Mouse (Mus musculus) thymus, postnatal 0 days (tissue): ENCODE results near the gene Sgca. TPM values are rescaled to one million over a fixed set of nuclear protein-coding genes. Genes with fewer than 3 reads are reported as not detected.
"Not testable (repeated sequence)": the region's sequence is repeated elsewhere in the genome, so short reads cannot be mapped to it uniquely, and the experiment has no call there.

Experiments
- DNase-seq: peaks from one replicate; pipeline ENCODE4 v3.0.0-alpha.2; 2015; ENCODE audit warnings: low spot score
- polyA plus RNA-seq: library from polyadenylated mRNA; unstranded; fragments of >200 nt; fragmentation: Nextera tagmentation; extraction: Ambion mirVana; gene quantifications from 2 replicates; pipeline ENCODE4 v1.2.1, GENCODE M21; 2015

The Sgca gene
- polyA plus RNA-seq, 1 experiment from 2014 or later: 0.30 TPM

GRCm38 (mm10) chr11:94987341-94987740 is 11.2 kb upstream of the Sgca start:
- DNase-seq: no peak

DNA sequence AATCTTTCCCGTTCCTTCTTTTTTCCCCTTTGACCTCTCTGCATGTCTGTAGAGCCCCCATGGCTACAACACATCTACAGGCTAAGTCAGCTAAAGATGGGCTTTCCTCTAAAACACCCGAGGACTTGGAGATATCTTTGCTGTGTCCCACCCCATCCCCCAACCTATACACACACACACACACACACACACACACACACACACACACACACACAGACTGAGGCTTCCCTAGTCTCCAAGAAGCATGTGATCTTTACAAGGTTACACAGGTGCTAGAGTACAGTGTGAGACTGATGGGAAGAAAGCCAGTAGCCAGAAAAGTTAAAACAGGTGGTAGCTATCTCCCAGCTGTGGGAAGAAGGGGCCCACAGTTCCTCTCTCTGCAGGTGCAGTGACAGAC is 10.3 kb upstream of the Sgca start:
- peak; percentile 43 for DNase-seq

DNA sequence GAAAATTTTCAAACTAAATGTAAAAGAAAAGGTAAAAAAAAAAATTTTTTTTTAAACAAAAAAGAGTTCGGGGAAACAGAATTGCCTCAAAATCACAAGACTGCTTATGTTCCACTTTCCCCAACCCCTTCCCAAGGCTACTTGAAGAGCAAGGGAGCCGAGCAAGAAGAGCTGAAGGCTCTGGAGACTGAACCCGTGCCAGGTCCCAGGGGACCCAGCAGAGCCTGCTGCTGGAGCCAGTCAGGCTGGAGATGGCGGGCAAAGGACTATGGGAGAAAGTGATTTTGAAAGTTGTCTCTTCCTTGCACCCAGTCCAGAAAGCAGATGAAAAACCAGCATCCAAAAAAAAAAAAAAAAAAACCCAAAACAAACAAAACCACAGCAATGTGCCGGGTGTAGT is 9.7 kb upstream of the Sgca start:
- no peak for DNase-seq

DNA sequence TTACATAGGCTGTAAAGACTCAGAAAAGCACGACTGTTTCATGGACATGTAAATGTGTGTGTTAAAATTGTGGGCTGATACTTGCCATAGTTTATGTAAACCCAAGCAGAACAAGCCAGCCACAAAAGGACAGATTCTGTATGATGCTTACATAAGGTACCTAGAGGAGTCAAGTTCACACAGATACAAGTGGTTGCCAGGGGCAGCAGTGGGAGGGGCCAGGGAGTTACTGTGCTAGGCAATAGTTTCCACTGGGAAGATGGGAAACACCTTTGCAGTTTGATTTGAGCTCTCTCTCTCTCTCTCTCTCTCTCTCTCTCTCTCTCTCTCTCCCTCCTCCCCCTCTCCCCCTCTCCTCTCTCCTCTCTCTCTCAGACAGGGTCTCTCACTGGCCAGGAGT is 9.0 kb upstream of the Sgca start:
- DNase-seq: no peak

DNA sequence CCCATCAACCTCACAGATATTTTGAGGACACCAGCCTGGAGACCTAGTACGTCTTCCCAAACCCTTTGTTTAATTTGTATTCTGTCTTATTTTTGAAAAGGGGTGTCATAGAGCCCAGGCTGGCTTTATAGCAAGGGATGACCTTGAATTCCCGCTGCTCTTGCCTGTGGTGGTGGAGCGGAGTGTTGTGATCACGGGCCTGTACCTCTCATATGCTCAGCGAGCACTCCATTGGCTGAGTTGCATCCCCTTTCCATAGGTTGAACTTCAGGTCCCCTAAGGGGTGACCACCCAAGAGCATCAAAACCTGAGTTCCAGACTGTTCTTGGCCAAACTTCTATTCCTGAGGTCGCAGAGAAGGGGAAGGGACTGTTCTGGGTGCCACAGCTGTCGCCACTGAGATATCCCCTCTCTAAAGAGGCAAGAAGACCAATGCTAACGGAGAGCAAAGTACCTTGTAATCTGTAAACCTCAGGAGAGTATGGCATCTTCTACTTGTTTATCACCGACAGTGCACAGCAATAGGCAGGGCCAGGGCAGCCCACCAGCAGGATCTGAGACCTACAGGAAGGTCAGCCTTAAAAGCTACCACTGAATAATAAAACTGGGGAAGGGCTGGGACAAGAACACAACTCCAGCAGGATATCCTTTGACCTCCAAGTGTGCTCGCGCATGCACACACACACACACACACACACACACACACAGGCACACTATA is 3.5 kb upstream of the Sgca start:
- no peak for DNase-seq

GRCm38 (mm10) chr11:94978947-94979346 is 2.8 kb upstream of the Sgca start:
- peak; percentile 94 for DNase-seq

DNA sequence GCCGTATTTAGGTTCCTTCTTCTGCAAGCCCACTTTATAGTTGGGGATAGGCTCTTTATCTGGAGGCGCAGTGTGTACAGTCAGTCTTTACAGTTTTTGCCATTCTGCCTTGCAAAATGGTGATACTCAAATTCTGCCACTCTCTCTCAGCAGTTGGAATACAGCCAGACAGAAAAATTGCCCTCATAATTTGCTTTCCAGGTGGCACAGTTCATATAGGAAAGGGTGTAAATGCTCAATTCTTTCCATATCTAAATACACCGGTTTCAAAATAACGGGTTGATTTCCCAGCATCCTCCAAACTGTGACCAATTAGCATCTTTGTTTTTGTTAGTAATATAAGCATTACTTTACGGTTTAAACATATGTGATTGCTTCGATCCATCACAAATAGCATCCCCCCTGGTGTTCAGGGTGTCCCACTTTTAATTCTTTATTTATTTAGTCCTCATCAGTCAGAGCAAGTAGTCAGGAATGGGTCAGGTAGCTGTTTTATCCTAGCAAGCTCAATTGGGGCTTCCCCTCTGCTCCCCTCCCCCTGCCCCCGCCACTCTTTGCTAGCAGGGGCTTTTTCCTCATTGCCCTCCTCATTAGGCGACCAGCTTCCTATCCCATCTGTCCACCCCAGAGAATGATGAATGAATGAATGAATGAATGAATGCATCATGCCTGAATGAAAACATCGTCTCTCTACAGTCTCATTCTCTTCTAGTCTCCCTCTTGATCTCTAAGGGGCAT is 2.2 kb upstream of the Sgca start:
- no peak for DNase-seq

DNA sequence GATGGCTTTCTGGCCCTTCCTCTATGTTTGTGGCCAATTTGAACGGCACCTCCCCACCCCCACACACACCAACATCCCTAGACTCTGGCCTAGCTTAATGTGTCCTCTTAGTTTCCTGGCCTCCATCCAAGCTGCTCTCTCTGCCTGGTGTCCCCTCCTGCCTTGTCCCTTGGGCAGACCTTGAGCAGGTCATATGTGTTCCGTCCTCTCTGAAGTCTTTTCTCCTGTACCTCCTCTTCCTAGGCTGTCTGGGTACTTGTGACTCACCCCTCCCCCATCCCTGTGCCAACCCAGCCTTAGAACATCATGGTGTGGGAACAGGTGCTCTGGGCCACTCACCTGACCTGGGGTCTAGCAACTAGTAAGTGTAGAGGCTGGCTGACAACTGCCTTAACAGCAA is 1.2 kb downstream of the Sgca start:
- DNase-seq: no peak

- DNase-seq: no peak
These were observed 2.8 kb downstream of the Sgca start for GRCm38 (mm10) chr11:94973313-94973712.

DNA sequence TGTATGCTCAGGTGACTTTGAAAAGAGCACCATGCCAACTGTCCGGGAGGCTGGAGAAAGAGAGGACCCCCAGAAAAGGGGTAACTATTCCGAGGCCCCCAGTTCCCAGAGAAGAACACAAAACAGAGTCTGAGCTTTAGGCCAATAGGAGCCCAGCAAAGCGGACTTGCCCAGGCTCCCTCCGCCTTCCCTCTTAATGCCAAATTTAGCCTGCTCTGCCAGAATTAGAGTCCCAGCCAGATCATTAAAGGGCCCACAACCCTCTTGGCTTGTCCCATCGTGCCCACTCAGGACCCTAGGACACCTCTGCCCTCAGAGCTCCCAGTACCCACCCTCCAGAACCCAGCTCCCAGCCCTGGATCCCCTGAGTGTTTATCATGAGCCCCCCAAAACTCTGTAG is 3.2 kb downstream of the Sgca start:
- no peak for DNase-seq

GRCm38 (mm10) chr11:94971895-94972615 is 4.1 kb downstream of the Sgca start:
- DNase-seq: no peak

GRCm38 (mm10) chr11:94970210-94970943 is 5.8 kb downstream of the Sgca start:
- peak; percentile 55 for DNase-seq

DNA sequence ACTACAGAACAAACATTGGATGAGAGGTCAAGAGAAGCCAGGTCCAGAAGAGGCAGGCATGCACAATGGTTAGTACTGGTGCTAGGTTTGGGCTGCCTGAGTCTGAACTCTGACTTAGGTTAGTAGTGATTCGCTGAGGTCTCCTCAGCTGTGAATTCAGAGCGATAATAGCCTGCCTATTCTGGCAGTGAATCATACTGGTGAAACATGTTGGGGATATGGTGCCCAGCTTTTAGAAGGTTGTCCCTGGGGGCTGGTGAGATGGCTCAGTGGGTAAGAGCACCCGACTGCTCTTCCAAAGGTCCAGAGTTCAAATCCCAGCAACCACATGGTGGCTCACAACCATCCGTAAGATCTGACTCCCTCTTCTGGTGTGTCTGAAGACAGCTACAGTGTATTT is 6.4 kb downstream of the Sgca start:
- not testable (repeated sequence) for DNase-seq

- DNase-seq: no peak
These were observed 7.9 kb downstream of the Sgca start for GRCm38 (mm10) chr11:94968187-94968586.

DNA sequence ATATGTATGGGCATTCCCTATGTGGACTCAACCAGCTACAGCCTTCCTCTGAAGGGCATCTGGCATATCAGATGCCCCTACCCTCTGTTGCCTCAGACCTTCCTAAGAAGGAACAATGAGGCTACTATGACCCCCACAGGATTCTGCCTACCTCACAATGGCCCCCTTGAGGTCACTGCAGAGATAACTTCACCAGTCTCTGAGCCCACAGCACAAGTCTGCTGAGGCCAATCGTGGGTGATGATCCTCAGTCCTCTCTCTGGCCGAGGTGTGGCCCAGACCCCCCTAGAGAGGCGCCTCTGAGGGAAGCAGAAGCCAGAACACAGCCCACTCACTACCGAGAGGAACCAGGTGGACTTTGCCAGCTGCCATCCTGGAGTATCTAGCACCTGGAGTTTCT is 8.7 kb downstream of the Sgca start, which contains the start of gene Hils1:
Gene Hils1 (plus strand): TSS at position 175 of the 400 bp plus-strand sequence.
- no peak for DNase-seq

DNA sequence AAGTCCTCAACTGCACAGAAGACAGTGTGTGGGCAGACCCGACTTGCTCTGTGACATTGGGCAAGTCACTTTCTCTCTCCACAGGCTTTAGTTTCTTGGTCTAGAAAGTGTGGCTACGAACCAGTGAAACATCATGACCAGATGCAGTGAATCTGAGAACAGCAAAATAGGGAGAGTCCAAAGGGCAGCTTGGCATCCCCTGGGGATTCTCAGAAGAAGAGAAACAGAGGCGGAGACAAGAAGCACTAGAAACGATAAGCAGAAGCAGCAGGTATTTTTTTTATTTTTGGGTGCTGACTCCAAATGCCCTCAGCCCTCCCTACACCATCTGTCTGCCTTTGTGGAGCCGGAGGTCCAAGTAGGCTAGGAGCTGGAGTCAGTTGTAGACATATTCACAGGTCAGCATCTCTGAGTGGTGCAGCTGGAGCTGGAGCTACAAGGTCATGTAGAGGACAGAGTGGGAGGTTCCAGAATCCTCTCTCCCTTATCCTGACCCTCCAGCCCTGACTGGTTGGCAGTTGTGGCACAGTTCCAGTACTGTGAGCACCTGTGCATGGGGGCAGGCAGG is 13.5 kb downstream of the Sgca start:
- DNase-seq: no peak

GRCm38 (mm10) chr11:94958065-94958858 is 17.9 kb downstream of the Sgca start:
- DNase-seq: no peak

DNA sequence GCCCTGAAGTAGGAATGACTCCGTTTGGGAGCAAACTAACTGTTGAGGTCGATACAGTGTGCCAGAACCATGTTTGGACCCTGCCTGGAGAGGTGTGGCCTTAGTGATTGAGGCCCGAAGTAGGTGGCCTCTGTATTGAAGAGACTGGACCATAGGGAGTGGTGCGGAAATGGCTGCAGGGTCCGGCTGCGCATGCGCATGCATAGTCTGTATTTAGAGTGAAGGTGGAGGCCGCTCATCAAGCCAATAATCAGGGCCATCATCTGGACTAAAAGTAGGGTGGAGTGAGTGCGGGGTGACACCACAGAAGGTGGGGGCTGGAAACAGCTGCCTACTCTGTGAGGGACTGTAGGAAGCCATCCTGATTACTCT is 18.4 kb downstream of the Sgca start:
- no peak for DNase-seq

DNA sequence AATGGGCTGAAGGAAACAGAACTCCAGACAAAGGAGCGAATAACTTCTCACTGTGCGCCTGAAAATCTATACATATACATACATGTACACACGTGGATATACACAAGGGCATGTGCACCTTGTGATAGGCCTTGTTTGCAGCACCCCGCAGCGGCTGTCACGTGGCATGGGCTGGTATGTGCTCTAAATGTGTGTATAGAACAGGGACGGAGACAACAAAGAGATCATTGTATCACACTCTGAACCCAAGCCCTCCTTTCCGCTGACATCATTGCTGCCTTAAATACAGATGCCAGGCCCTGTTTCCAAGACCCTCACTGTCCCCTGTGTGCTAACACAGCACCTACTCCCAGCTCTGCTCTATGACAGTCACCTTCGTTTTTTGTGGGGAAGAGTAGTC is 21.0 kb downstream of the Sgca start:
- no peak for DNase-seq

- DNase-seq: no peak
These were observed 24.0 kb downstream of the Sgca start for GRCm38 (mm10) chr11:94952169-94952568.
